Mouse (Mus musculus): Measurements from ENCODE around the gene Cep135. TPM values are rescaled to one million over a fixed set of nuclear protein-coding genes. Genes with fewer than 3 reads are reported as not detected.

Gene Cep135
- polyA plus RNA-seq, 1 experiment = 8.6 TPM

- no peak overlapping the region for H3K4me3 ChIP-seq (replicated peaks; ENCODE audit: control insufficient read depth, low read depth, low read length)
- H3K27ac ChIP-seq (ENCODE audit: control insufficient read depth, insufficient read depth, low read depth, low read length, poor library complexity) = no peak overlapping the region
- WGBS = 90% methylated on average over 7 of the region's 7 CpGs
- no peaks in the 10 kb centered on the region for H3K4me1 ChIP-seq (ENCODE audit: control insufficient read depth, insufficient read depth, low read length)
- TF ChIP-seq POLR2A (IDR thresholded peaks at IDR 0.05; ENCODE audit: borderline replicate concordance, control insufficient read depth, low read depth, low read length) = no peak
- no peak for TF ChIP-seq CTCF (IDR thresholded peaks at IDR 0.05; ENCODE audit: control insufficient read depth, insufficient read depth, low read length)
These were observed 30.3 kb downstream of the Cep135 start for GRCm38 (mm10) chr5:76618750-76619149.

- Histone ChIP-seq H3K4me3 (replicated peaks; ENCODE audit: control insufficient read depth, low read depth, low read length) (no peak overlapping the region), H3K27ac (ENCODE audit: control insufficient read depth, insufficient read depth, low read depth, low read length, poor library complexity) (no peak overlapping the region), H3K4me1 (ENCODE audit: control insufficient read depth, insufficient read depth, low read length) (no peaks in the 10 kb centered on the region; the same call in 1 of the 2 replicates)
- no peak for TF ChIP-seq POLR2A (IDR thresholded peaks at IDR 0.05; ENCODE audit: borderline replicate concordance, control insufficient read depth, low read depth, low read length)
- TF ChIP-seq CTCF (IDR thresholded peaks at IDR 0.05; ENCODE audit: control insufficient read depth, insufficient read depth, low read length) = no peak
- WGBS = 96% methylated on average over 9 of the region's 9 CpGs
These were observed 35.3 kb downstream of the Cep135 start for GRCm38 (mm10) chr5:76623759-76624158.

GRCm38 (mm10) chr5:76627770-76628169 lies 39.3 kb downstream of the Cep135 start:
- Histone ChIP-seq H3K4me3 (replicated peaks; ENCODE audit: control insufficient read depth, low read depth, low read length) (no peak overlapping the region), H3K4me1 (ENCODE audit: control insufficient read depth, insufficient read depth, low read length) (no peaks in the 10 kb centered on the region; the same call in 1 of the 2 replicates), H3K27ac (ENCODE audit: control insufficient read depth, insufficient read depth, low read depth, low read length, poor library complexity) (no peak overlapping the region)
- TF ChIP-seq POLR2A (IDR thresholded peaks at IDR 0.05; ENCODE audit: borderline replicate concordance, control insufficient read depth, low read depth, low read length) (no peak), CTCF (IDR thresholded peaks at IDR 0.05; ENCODE audit: control insufficient read depth, insufficient read depth, low read length) (no peak)
- 59% methylated on average over 1 of the region's 1 CpGs for WGBS

- TF ChIP-seq POLR2A (IDR thresholded peaks at IDR 0.05; ENCODE audit: borderline replicate concordance, control insufficient read depth, low read depth, low read length) = no peak
- no peak for TF ChIP-seq CTCF (IDR thresholded peaks at IDR 0.05; ENCODE audit: control insufficient read depth, insufficient read depth, low read length)
- H3K27ac ChIP-seq (ENCODE audit: control insufficient read depth, insufficient read depth, low read depth, low read length, poor library complexity) = no peak overlapping the region
- H3K4me3 ChIP-seq (replicated peaks; ENCODE audit: control insufficient read depth, low read depth, low read length) = no peak overlapping the region
- no peaks in the 10 kb centered on the region for H3K4me1 ChIP-seq (ENCODE audit: control insufficient read depth, insufficient read depth, low read length)
- 95% methylated on average over 10 of the region's 10 CpGs for WGBS
These were observed 45.5 kb downstream of the Cep135 start for GRCm38 (mm10) chr5:76634012-76634411.

GRCm38 (mm10) chr5:76635592-76635991 lies 47.1 kb downstream of the Cep135 start:
- TF ChIP-seq CTCF (IDR thresholded peaks at IDR 0.05; ENCODE audit: control insufficient read depth, insufficient read depth, low read length) (no peak), POLR2A (IDR thresholded peaks at IDR 0.05; ENCODE audit: borderline replicate concordance, control insufficient read depth, low read depth, low read length) (no peak)
- H3K4me3 ChIP-seq (replicated peaks; ENCODE audit: control insufficient read depth, low read depth, low read length) = no peak overlapping the region
- 91% methylated on average over 2 of the region's 2 CpGs for WGBS
- no peak overlapping the region for H3K27ac ChIP-seq (ENCODE audit: control insufficient read depth, insufficient read depth, low read depth, low read length, poor library complexity)
- H3K4me1 ChIP-seq (ENCODE audit: control insufficient read depth, insufficient read depth, low read length) = no peaks in the 10 kb centered on the region

GRCm38 (mm10) chr5:76642076-76642475 lies 53.6 kb downstream of the Cep135 start:
- WGBS = 89% methylated on average over 4 of the region's 4 CpGs
- TF ChIP-seq CTCF (IDR thresholded peaks at IDR 0.05; ENCODE audit: control insufficient read depth, insufficient read depth, low read length) (no peak), POLR2A (IDR thresholded peaks at IDR 0.05; ENCODE audit: borderline replicate concordance, control insufficient read depth, low read depth, low read length) (no peak)
- H3K4me1 ChIP-seq (ENCODE audit: control insufficient read depth, insufficient read depth, low read length) = no peaks in the 10 kb centered on the region

GRCm38 (mm10) chr5:76644234-76644633 lies 55.7 kb downstream of the Cep135 start:
- 70% methylated on average over 7 of the region's 7 CpGs for WGBS

More at GRCm38 (mm10) chr5:76642076-76642475, 53.6 kb downstream of the Cep135 start:
- Histone ChIP-seq H3K4me3 (replicated peaks; ENCODE audit: control insufficient read depth, low read depth, low read length) (no peak overlapping the region), H3K27ac (ENCODE audit: control insufficient read depth, insufficient read depth, low read depth, low read length, poor library complexity) (no peak overlapping the region)

GRCm38 (mm10) chr5:76645091-76645868 lies 56.8 kb downstream of the Cep135 start:
- TF ChIP-seq POLR2A (IDR thresholded peaks at IDR 0.05; ENCODE audit: borderline replicate concordance, control insufficient read depth, low read depth, low read length) = no peak
- no peak for TF ChIP-seq CTCF (IDR thresholded peaks at IDR 0.05; ENCODE audit: control insufficient read depth, insufficient read depth, low read length)
- H3K4me3 ChIP-seq (replicated peaks; ENCODE audit: control insufficient read depth, low read depth, low read length) = no peak overlapping the region
- no peaks in the 10 kb centered on the region for H3K4me1 ChIP-seq (ENCODE audit: control insufficient read depth, insufficient read depth, low read length)
- H3K27ac ChIP-seq (ENCODE audit: control insufficient read depth, insufficient read depth, low read depth, low read length, poor library complexity) = no peak overlapping the region
- 84% methylated on average over 10 of the region's 10 CpGs for WGBS

More at GRCm38 (mm10) chr5:76644234-76644633, 55.7 kb downstream of the Cep135 start:
- H3K4me1 ChIP-seq (ENCODE audit: control insufficient read depth, insufficient read depth, low read length) = no peaks in the 10 kb centered on the region
- TF ChIP-seq POLR2A (IDR thresholded peaks at IDR 0.05; ENCODE audit: borderline replicate concordance, control insufficient read depth, low read depth, low read length) (no peak), CTCF (IDR thresholded peaks at IDR 0.05; ENCODE audit: control insufficient read depth, insufficient read depth, low read length) (no peak)
- no peak overlapping the region for H3K4me3 ChIP-seq (replicated peaks; ENCODE audit: control insufficient read depth, low read depth, low read length)
- no peak overlapping the region for H3K27ac ChIP-seq (ENCODE audit: control insufficient read depth, insufficient read depth, low read depth, low read length, poor library complexity)
